Mouse (Mus musculus): ENCODE data around the gene Cxcl16.

The Cxcl16 gene

GRCm38 (mm10) chr11:70459601-70460101, at the start of gene Cxcl16:
Gene Cxcl16 (minus strand): TSS chr11:70459984.
- no peak for TF ChIP-seq GATA4 (IDR thresholded peaks at IDR 0.05; ENCODE audit: insufficient replicate concordance, low read length)

GRCm38 (mm10) chr11:70506962-70507515, 47.3 kb upstream of the Cxcl16 start:
- TF ChIP-seq GATA4 (IDR thresholded peaks at IDR 0.05; ENCODE audit: insufficient replicate concordance, low read length), result no peak

GRCm38 (mm10) chr11:70506385-70506784, 46.6 kb upstream of the Cxcl16 start:
- TF ChIP-seq GATA4 (IDR thresholded peaks at IDR 0.05; ENCODE audit: insufficient replicate concordance, low read length), result peak; percentile 50; the same call in 1 of the 2 replicates

- no peak for TF ChIP-seq GATA4 (IDR thresholded peaks at IDR 0.05; ENCODE audit: insufficient replicate concordance, low read length)
Observed at GRCm38 (mm10) chr11:70504970-70505369, 45.2 kb upstream of the Cxcl16 start, which contains the start of gene Tm4sf5. Gene Tm4sf5 (plus strand): TSS chr11:70505244.

GRCm38 (mm10) chr11:70502018-70502417, 42.2 kb upstream of the Cxcl16 start:
- peak; percentile 49; the same call in 1 of the 2 replicates for TF ChIP-seq GATA4 (IDR thresholded peaks at IDR 0.05; ENCODE audit: insufficient replicate concordance, low read length)

- no peak for TF ChIP-seq GATA4 (IDR thresholded peaks at IDR 0.05; ENCODE audit: insufficient replicate concordance, low read length)
Observed at GRCm38 (mm10) chr11:70500476-70500812, 40.7 kb upstream of the Cxcl16 start.

- no peak for TF ChIP-seq GATA4 (IDR thresholded peaks at IDR 0.05; ENCODE audit: insufficient replicate concordance, low read length)
Observed at GRCm38 (mm10) chr11:70499566-70500475, 40.0 kb upstream of the Cxcl16 start.

- no peak for TF ChIP-seq GATA4 (IDR thresholded peaks at IDR 0.05; ENCODE audit: insufficient replicate concordance, low read length)
Observed at GRCm38 (mm10) chr11:70489684-70490083, 29.9 kb upstream of the Cxcl16 start.

GRCm38 (mm10) chr11:70489138-70489537, 29.4 kb upstream of the Cxcl16 start:
- TF ChIP-seq GATA4 (IDR thresholded peaks at IDR 0.05; ENCODE audit: insufficient replicate concordance, low read length), result no peak

GRCm38 (mm10) chr11:70487816-70488215, 28.0 kb upstream of the Cxcl16 start:
- TF ChIP-seq GATA4 (IDR thresholded peaks at IDR 0.05; ENCODE audit: insufficient replicate concordance, low read length), result no peak

GRCm38 (mm10) chr11:70485498-70485897, 25.7 kb upstream of the Cxcl16 start:
- TF ChIP-seq GATA4 (IDR thresholded peaks at IDR 0.05; ENCODE audit: insufficient replicate concordance, low read length), result no peak

GRCm38 (mm10) chr11:70474872-70475534, 15.2 kb upstream of the Cxcl16 start:
- no peak for TF ChIP-seq GATA4 (IDR thresholded peaks at IDR 0.05; ENCODE audit: insufficient replicate concordance, low read length)

GRCm38 (mm10) chr11:70472716-70473115, 12.9 kb upstream of the Cxcl16 start:
- TF ChIP-seq GATA4 (IDR thresholded peaks at IDR 0.05; ENCODE audit: insufficient replicate concordance, low read length), result peak; percentile 63; the same call in 1 of the 2 replicates

- no peak for TF ChIP-seq GATA4 (IDR thresholded peaks at IDR 0.05; ENCODE audit: insufficient replicate concordance, low read length)
Observed at GRCm38 (mm10) chr11:70469764-70470163, 10.0 kb upstream of the Cxcl16 start.

- peak; percentile 92 for TF ChIP-seq GATA4 (IDR thresholded peaks at IDR 0.05; ENCODE audit: insufficient replicate concordance, low read length)
Observed at GRCm38 (mm10) chr11:70467902-70468619, 8.3 kb upstream of the Cxcl16 start.
